Mouse (Mus musculus): ENCODE data around the gene Cd82. TPM values are rescaled to one million over a fixed set of nuclear protein-coding genes. Genes with fewer than 3 reads are reported as not detected.

Cd82 gene
- total and polyA plus RNA-seq, 2 experiments from 2014 or later = 14.8 to 15.4 TPM

- peaks cover 16% of the 10 kb centered on the region for H3K27me3 ChIP-seq (ENCODE audit: control insufficient read depth, insufficient read depth, low read length)
- no peaks in the 10 kb centered on the region for H3K4me1 ChIP-seq (ENCODE audit: control insufficient read depth, insufficient read depth)
- TF ChIP-seq CTCF (IDR thresholded peaks at IDR 0.05; ENCODE audit: low read depth) (no peak), EP300 (IDR thresholded peaks at IDR 0.05; ENCODE audit: low read depth) (no peak)
- H3K4me3 ChIP-seq (ENCODE audit: low read depth, low read length) = no peak overlapping the region
- no peaks in the 10 kb centered on the region for H3K9me3 ChIP-seq (replicated peaks; ENCODE audit: control insufficient read depth, low read length)
- 72% methylated on average over 7 of the region's 7 CpGs for WGBS
- H3K9ac ChIP-seq (replicated peaks; ENCODE audit: low read depth, low read length) = no peak overlapping the region
- no peak overlapping the region for H3K4me2 ChIP-seq (ENCODE audit: low read depth, low read length)
- no peak for DNase-seq (ENCODE audit: low spot score)
- no peak for ATAC-seq (ENCODE audit: insufficient read depth, low read depth)
- no peak overlapping the region for H3K27ac ChIP-seq (ENCODE audit: low read depth)
- H3K36me3 ChIP-seq (replicated peaks; ENCODE audit: control insufficient read depth, insufficient read depth, low read length) = no peaks in the 10 kb centered on the region
Observed at GRCm38 (mm10) chr2:93476487-93476886, 13.5 kb upstream of the Cd82 start.

GRCm38 (mm10) chr2:93475040-93475439 is 12.1 kb upstream of the Cd82 start:
- Histone ChIP-seq H3K9me3 (replicated peaks; ENCODE audit: control insufficient read depth, low read length) (no peaks in the 10 kb centered on the region), H3K4me1 (ENCODE audit: control insufficient read depth, insufficient read depth) (0 out of 2 replicates have a peak, but pooled peaks cover under 1% of the 10 kb centered on the region), H3K4me3 (ENCODE audit: low read depth, low read length) (no peak overlapping the region), H3K36me3 (replicated peaks; ENCODE audit: control insufficient read depth, insufficient read depth, low read length) (no peaks in the 10 kb centered on the region), H3K27me3 (ENCODE audit: control insufficient read depth, insufficient read depth, low read length) (peaks cover 16% of the 10 kb centered on the region), H3K9ac (replicated peaks; ENCODE audit: low read depth, low read length) (no peak overlapping the region), H3K4me2 (ENCODE audit: low read depth, low read length) (no peak overlapping the region), H3K27ac (ENCODE audit: low read depth) (no peak overlapping the region)
- ATAC-seq (ENCODE audit: insufficient read depth, low read depth) (peak; percentile 68), DNase-seq (ENCODE audit: low spot score) (peak; percentile 91)
- WGBS = under 1% methylated on average over 11 of the region's 11 CpGs
- TF ChIP-seq EP300 (IDR thresholded peaks at IDR 0.05; ENCODE audit: low read depth) (no peak), CTCF (IDR thresholded peaks at IDR 0.05; ENCODE audit: low read depth) (peak; percentile 96)

- no peak overlapping the region for H3K27ac ChIP-seq (ENCODE audit: low read depth)
- H3K9me3 ChIP-seq (replicated peaks; ENCODE audit: control insufficient read depth, low read length) = no peaks in the 10 kb centered on the region
- H3K9ac ChIP-seq (replicated peaks; ENCODE audit: low read depth, low read length) = no peak overlapping the region
- no peak for ATAC-seq (ENCODE audit: insufficient read depth, low read depth)
- no peak for TF ChIP-seq CTCF (IDR thresholded peaks at IDR 0.05; ENCODE audit: low read depth)
- H3K36me3 ChIP-seq (replicated peaks; ENCODE audit: control insufficient read depth, insufficient read depth, low read length) = no peaks in the 10 kb centered on the region
- no peak for DNase-seq (ENCODE audit: low spot score)
- 0 out of 2 replicates have a peak, but pooled peaks cover 2% of the 10 kb centered on the region for H3K4me1 ChIP-seq (ENCODE audit: control insufficient read depth, insufficient read depth)
- peaks cover 16% of the 10 kb centered on the region for H3K27me3 ChIP-seq (ENCODE audit: control insufficient read depth, insufficient read depth, low read length)
- no peak overlapping the region for H3K4me2 ChIP-seq (ENCODE audit: low read depth, low read length)
- no peak overlapping the region for H3K4me3 ChIP-seq (ENCODE audit: low read depth, low read length)
- whole genome bisulfite sequencing = 72% methylated on average over 9 of the region's 9 CpGs
Observed at GRCm38 (mm10) chr2:93473915-93474314, 11.0 kb upstream of the Cd82 start.

- 15% methylated on average over 3 of the region's 3 CpGs for WGBS
- Histone ChIP-seq H3K27me3 (ENCODE audit: control insufficient read depth, insufficient read depth, low read length) (0 out of 2 replicates have a peak, but pooled peaks cover 2% of the 10 kb centered on the region), H3K4me3 (ENCODE audit: low read depth, low read length) (no peak overlapping the region), H3K27ac (ENCODE audit: low read depth) (no peak overlapping the region), H3K36me3 (replicated peaks; ENCODE audit: control insufficient read depth, insufficient read depth, low read length) (no peaks in the 10 kb centered on the region), H3K9ac (replicated peaks; ENCODE audit: low read depth, low read length) (no peak overlapping the region), H3K9me3 (replicated peaks; ENCODE audit: control insufficient read depth, low read length) (no peaks in the 10 kb centered on the region), H3K4me1 (ENCODE audit: control insufficient read depth, insufficient read depth) (0 out of 2 replicates have a peak, but pooled peaks cover 2% of the 10 kb centered on the region), H3K4me2 (ENCODE audit: low read depth, low read length) (peak overlapping the region; percentile 61)
- TF ChIP-seq CTCF (IDR thresholded peaks at IDR 0.05; ENCODE audit: low read depth) = peak; percentile 98
- TF ChIP-seq EP300 (IDR thresholded peaks at IDR 0.05; ENCODE audit: low read depth) = no peak
- DNase-seq (ENCODE audit: low spot score) (peak; percentile 73), ATAC-seq (ENCODE audit: insufficient read depth, low read depth) (0 out of 2 replicates have a peak, but pooled peaks have one; percentile 32)
Observed at GRCm38 (mm10) chr2:93470849-93471576, 8.1 kb upstream of the Cd82 start.

GRCm38 (mm10) chr2:93470127-93470526 is 7.2 kb upstream of the Cd82 start:
- H3K4me1 ChIP-seq (ENCODE audit: control insufficient read depth, insufficient read depth) = 0 out of 2 replicates have a peak, but pooled peaks cover 2% of the 10 kb centered on the region
- no peaks in the 10 kb centered on the region for H3K36me3 ChIP-seq (replicated peaks; ENCODE audit: control insufficient read depth, insufficient read depth, low read length)
- peak overlapping the region; percentile 41 for H3K4me3 ChIP-seq (ENCODE audit: low read depth, low read length)
- H3K9ac ChIP-seq (replicated peaks; ENCODE audit: low read depth, low read length) = 0 out of 2 replicates have a peak overlapping the region, but pooled peaks have one; percentile 18
- DNase-seq (ENCODE audit: low spot score) = peak; percentile 56
- H3K27ac ChIP-seq (ENCODE audit: low read depth) = no peak overlapping the region
- WGBS = under 1% methylated on average over 9 of the region's 9 CpGs
- H3K27me3 ChIP-seq (ENCODE audit: control insufficient read depth, insufficient read depth, low read length) = no peaks in the 10 kb centered on the region
- H3K4me2 ChIP-seq (ENCODE audit: low read depth, low read length) = peak overlapping the region; percentile 61
- no peak for TF ChIP-seq CTCF (IDR thresholded peaks at IDR 0.05; ENCODE audit: low read depth)
- TF ChIP-seq EP300 (IDR thresholded peaks at IDR 0.05; ENCODE audit: low read depth) = no peak
- H3K9me3 ChIP-seq (replicated peaks; ENCODE audit: control insufficient read depth, low read length) = no peaks in the 10 kb centered on the region
- ATAC-seq (ENCODE audit: insufficient read depth, low read depth) = 0 out of 2 replicates have a peak, but pooled peaks have one; percentile 31
